Mouse (Mus musculus) thymus, postnatal 4 days (tissue): ENCODE results near the gene Igsf9.

Experiments used
- DNase-seq: peaks from one replicate; pipeline ENCODE4 v3.0.0; 2021

Gene Igsf9

DNA sequence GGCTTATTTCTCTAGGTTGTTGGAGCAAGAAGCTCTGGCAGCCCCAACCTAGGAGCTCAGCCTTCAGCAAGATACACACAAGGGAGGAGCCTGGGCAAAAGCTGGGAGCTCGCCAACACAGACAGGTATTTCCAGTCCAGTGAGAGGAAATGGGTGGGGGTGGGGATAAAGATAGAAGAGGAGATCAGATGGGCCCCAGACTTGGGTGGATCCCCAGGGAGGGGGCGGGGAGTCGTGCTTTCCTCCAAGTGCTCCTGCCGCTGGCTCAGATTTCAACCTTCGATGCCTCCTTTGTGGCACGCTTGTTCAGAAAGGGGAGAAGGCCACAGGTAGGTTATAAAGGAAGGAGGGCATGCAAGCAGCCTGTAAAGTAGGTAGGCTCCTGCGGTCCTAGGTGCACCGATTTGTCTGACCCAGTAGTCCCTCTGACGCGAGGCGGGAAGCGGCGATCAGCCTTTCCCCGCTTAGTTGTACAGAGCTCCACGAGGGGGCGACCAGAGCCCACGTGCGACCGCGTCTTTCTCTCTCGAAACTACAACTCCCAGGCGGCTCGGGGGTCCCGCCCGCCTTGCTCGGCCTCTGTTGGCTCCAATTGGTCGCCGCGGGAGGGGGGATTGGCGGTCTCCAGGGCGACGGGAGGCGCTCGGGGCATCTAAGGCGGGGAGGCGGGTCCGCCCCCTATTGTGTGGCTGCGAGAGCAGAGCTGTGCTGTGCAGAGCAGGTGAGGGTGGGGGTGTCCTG lies at the start of gene Igsf9:
Gene Igsf9 (plus strand): TSS at position 249 of the 741 bp plus-strand sequence.
- peak; percentile 96 for DNase-seq

DNA sequence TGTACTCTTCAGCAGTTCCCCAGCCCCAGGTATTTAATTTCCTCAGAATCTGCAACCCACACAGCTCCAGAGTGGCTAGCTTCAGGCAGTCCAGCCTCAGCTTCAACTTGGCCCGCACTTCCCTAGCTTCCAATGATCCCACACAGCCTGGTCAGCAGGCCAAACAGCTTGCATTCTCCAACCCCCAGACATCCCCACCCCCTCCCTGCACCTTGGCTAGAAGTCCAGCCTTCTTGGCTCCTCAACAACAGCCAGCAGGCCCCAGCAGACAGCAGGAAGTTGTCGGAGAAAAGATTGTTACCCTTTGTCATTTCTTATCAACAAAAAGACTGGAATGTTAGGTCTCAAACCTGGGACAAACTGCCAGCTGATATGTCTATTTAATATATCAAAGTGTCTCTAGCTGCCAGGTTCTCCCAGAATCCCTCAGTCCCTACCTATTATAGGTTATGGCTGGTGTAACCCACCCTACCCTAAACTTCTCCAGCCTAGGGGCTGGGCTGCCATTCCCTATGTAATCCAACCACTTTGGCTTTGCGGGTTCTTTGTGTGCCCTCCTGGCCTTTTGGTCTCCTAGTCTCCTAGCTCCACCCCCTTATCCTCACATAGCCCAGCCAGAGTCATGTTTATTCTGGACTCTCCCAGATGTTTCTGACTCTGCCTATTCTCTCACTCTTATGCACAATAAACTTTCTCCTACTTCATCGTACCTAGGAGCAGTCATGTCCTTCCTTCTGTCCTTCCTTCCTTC lies 49.6 kb upstream of the Igsf9 start:
- DNase-seq, result no peak

DNA sequence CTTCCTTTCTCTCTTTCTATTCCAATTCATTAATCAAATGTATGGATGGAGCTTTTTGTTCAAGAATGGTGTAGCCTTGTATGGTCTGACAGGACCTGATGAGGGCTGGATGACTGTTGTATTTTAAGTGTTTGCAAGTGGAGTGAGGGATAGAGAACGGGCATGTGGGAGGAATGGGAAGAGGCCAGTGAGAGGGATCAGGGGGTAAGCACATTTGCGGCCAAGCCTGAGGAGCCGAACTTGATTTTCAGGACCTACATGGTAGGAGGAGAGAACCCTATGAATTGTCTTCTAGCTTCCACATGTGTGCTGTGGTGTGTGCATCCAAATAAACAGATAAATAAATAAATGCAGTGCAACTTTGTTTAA lies 49.0 kb upstream of the Igsf9 start:
- DNase-seq, result no peak

DNA sequence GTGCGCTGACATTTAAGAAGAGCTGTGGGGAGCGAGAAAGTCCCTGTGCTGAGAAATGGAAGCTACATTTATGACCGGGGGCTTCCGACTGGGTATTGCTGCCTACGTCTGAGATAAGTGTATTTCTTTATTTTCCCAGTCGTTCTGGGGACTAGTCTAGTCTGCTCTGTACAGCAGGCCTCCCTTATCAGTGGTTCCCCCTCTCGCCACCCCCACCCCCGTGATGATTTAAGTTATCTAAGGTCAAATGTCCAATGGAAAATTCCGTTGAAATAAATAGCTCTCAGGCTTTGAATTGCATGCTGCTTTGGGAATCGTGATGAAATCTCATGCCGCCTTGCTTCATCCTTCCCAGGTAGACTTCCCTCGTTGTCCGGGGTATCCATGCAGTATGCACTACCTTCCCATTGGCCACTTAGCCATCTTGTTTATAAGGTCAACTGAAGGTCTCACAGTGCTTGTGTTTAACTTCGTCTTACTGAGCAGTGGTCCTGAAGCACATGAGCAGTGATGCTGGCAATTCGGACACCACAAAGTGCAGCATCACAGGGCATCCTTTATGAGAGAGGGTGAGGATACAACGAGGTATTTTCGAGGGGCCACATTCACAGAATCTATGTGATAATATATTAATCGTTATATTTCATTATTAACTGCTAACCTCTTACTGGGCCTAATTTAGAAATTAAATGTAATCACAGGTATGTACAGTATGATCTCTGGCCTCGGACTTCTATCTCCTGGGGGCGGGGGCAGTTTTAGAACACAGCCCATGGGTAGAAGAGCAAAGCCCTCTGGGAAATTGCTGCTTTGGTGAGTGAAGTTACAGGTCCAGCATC lies 48.4 kb upstream of the Igsf9 start:
- DNase-seq, result no peak

DNA sequence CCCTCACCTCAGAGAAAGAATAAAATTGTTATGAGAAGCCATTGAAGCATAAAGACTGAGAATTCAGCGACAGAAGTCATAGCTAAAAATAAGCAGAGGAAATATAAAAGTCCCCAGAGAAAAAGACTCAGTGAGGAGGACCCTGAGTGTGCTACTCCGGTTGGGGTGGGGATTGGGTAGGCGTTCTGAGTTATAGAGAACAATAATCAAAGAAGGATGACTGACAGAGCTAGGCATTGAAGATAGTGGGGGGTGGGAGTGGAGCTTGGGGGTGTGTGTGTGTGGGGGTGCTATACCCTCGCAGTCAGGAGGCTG lies 47.8 kb upstream of the Igsf9 start:
- no peak for DNase-seq

DNA sequence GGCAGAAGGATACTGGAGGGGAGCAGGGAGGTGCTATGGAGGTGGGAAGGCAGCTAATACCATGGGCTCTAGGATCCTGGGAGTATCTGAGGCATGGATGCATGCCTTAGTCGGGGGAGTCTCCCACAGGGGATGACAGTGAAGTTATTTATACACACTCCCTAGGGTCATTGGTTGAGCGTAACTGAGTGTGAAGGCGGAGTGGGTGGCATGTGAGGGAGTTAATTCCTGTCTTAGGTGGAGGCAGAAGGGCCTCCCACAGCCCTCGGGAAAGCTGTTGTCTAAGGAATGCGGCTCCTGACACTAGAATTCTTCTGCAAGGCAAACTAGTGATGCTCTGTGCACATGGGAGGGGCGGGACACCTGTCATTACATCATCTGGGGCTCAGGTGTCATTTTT lies 44.8 kb upstream of the Igsf9 start:
- DNase-seq, result no peak

DNA sequence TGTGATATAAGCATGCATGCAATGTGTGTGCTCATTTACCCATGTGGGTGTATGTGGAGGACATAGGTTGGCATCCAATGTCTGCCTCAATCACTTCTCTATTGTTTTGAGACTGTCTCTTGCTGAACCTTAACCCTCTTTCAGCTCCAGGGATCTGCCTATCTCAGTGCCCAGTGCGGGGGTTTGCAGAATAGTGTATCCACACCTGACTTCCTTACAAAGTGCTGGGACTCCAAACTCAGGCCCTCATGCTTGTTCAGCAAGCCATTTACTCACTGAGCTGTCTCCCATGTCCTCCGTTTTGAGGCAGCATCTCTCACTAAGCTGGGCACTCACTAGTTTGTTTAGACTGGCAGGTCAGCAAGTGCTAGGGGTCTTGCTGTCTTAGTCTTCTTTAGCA lies 43.0 kb upstream of the Igsf9 start:
- DNase-seq, result no peak

DNA sequence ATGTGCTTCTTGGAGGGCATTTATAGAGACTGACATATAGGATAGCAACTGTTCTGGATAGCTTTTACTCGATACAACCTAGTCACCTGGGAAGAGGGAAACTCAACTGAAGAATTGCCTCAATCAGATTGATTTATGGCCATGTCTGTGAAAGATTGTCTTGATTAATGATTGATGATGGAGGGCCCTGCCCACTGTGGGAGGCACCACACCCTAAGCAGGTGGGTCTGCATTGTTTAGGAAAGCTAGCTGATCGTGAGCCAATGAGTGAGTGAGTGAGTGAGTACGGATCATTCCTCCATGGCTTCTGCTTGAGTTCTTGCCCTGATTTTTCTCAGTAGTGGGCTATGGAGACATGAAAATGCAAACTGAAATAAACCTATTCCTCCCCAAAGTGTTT lies 41.1 kb upstream of the Igsf9 start:
- DNase-seq, result no peak

DNA sequence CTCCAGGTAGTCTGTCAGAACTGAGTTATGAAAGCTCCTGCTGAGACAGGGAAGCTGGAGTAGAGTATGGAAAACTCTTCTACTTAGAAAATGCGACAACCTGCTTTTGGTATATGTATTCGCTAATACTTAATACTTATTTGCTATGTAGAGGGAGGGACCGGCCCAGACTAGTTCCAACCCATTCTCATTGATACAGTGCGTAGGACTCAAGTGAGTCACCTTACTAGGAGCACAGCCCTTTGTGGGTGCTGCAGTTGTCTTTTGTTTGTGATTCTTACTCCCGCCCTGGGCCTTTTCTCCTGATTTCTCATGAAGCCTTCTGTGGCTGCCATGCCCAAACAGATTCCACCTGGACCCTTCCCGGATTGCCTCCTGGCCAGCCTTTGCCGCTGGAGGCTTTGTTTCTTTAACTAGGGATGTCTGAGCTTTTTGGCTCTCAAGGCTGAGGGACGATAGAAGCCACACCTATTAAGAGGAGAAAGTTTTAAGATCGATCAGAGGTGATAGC lies 39.6 kb upstream of the Igsf9 start:
- no peak for DNase-seq

DNA sequence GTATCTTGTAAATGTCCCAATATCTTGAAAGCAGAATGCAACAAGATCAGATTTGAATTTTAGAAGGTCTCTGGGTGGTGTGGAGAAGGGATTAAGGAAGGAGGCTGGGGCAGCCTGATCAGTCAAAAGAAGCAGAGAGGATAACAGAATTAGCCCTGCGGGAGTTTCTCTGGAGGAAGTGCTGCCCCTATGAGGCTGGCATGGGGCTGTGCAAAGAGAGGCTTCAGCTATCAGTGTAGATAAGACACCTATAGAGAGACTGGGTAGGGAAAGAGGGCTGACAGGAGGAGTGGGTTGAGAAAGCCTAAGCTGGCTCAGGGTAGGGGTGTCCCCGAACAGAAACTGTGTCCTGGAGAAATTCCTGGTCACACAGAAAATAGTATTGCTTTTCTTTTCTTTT lies 31.4 kb upstream of the Igsf9 start:
- no peak for DNase-seq

DNA sequence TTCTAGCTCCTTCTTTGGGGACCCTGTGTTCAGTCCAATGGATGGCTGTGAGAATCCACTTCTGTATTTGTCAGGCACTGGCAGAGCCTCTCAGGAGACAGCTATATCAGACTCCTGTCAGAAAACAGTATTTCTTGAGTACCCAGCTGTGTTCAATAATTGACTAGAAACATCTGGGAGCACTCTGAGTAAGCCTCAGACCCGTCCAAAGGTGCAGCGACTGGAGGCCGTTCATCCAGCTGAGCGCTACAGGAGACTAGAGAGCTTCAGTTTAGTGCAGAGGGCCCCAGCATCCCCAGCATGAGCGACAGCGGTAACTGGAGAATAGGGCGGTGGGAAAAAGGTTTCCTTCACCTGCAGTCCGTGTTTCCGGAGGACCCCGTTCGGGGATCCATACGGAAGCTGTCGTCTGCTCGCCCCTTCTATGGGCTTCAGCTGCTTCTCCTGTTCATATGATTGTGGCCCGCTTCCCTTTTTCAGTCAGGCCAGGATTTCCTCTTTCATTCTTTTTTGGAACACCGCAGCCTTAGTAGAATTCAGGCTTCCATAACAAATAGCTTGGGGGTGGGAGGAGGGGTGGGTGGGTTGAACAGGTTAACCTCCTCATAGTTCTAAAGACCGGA lies 30.6 kb upstream of the Igsf9 start:
- no peak for DNase-seq

DNA sequence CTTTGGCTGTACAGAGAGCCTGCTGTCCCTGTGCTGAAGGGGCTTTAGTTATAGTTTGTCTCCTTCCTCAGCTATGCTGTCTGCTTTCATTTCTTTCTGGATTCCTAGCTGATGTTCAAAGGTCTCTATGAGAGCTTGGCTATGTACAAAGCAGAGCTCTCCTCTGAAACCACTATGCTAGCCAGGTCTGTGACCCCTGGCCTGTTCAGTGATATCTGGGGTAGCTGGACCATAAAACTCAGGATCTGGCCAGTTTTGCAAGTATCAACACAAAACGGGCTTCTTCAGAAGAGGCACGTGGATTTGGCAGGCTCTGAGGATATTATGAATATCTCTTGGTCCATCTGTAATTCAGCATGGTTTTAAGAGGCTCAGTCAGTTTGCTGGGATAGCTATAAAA lies 28.7 kb upstream of the Igsf9 start:
- no peak for DNase-seq

DNA sequence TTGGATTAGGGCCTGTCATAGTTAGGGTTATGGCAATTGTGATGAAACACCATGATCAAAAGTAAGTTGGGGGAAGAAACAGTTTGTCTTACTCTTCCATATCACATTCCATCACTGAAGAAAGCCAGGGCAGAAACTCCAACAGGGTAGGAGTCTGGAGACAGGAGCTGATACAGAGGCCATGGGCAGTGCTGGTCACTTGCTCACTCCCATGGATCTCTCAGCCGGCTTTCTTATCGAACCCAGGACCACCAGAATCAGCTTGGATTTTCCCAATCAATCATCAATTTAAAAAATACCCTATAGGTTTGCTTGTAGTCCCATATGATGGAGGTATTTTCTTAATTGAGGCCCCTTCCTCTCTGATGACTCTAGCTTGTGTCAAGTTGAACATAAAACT lies 27.8 kb upstream of the Igsf9 start:
- DNase-seq, result no peak

DNA sequence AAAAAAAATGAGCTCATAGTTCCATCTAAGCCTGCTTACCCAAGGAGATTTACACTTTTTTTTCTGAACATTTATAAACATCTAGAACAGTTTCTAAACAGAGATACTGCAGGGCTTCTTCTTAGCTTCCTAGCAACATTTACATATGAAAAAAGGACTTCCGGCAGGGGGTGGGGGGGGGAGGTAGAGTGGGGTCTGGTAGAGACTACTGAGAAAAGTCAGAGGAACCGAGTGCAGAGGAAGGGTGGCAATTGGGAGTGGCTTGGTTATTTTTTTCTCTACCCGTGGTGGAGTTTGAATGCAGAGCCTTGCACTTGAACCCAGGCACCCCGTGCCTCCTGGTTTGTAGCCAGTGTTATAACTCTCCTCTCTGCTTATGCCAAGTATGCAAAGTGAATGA lies 26.2 kb upstream of the Igsf9 start:
- DNase-seq, result peak; percentile 22

DNA sequence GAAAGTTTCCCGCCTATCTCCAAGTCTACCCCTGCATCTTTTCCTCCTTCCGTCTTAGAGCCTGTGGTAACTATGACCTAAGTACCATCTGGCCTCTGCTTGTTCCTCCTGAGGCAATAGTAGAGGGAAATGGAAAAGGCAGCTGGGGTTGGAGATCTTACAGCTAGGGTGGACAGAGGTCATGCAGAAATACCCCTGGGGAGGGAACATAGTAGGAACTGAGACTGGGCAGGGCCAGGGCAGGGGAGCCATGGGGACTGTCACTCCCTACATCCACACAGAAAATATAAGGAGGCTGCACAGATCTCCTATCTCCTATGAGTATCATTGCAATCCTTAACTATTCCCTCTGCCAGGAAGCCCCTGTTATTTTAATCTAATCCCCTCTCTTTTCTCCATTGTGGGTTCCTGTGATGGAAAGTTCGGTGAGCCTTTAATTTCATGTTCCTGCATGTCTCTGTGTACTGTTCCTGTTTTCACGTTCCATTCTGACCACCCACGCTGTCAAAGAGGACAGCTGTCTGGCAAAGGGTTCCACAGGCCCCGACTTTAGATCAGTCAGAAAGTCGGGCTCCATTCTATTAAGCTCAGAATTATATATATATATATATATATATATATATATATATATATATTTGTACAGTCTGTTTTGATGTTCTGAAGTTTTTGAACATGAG lies 25.4 kb upstream of the Igsf9 start:
- no peak for DNase-seq

DNA sequence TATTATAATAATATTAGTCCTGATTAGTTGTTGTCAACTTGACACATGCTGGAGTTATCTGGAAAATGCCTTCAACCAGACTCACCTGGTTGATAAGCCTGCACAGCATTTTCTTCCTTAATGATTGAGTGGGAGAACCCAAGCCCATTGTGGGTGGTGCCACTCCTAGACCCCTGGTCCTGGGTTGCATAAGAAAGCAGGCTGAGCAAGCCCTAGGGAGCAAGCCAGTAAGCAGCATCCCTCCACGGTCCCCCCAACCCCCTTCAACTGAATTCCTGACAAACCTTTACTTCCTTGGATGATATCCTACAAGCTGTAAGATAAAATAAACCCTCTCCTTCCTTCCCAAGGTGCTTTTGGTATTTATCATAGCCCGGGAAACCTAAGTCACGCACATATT lies 24.4 kb upstream of the Igsf9 start:
- no peak for DNase-seq

DNA sequence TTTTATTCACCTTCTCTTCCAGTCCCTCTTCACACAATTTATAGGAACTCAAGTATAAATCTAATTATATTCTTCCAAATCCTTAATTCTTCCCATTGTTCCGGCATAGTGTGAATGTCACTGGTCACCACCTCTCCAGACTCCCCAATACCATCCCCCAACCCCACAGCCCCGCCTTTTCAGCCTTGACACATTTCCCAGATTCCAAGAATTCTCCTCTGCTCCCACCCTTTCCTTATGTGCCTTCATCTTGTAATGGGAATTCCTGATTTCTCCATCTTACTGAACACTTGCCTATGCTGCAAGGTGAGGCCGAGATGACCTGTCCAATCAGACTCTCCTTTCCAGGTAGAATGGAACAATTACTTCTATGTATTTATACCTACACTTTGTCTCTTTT lies 23.5 kb upstream of the Igsf9 start:
- DNase-seq, result no peak

DNA sequence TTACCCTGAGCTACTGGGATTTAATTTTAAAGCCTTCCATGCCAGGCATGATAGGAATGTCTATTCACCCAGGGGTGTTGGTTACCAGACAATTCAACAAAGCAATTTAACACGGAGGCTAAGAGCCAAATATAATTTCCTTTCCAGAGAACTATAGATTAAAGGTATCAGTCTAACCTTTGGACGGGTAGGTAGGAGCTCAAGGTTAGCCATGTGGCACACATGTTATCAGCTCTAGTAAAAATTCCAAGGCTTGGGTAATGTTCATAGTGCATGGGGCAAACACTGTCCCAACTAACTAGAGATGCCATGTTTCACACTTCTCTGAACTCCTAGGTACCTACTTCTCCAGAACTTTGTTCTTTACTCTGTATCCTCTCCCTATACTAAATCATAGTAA lies 20.0 kb upstream of the Igsf9 start:
- no peak for DNase-seq

DNA sequence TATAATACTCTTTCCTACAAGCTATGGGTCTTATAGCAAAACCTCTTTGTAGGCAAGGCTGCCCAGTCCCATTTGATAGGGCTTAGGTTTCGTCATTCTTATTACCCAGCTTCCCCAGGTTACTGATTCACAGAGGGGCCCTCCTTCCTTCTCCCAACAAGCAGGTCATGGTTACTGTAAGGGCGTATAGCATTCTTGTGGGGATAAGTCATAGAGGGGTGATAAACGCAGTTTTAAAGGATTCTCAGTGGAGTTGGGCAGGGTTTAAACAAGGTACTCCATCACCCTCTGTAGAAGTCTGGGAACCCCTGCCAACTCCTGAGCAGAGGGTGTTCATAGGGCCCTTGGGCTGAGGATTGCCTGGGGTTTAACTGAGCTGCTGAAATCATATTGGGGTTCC lies 19.1 kb upstream of the Igsf9 start:
- no peak for DNase-seq

DNA sequence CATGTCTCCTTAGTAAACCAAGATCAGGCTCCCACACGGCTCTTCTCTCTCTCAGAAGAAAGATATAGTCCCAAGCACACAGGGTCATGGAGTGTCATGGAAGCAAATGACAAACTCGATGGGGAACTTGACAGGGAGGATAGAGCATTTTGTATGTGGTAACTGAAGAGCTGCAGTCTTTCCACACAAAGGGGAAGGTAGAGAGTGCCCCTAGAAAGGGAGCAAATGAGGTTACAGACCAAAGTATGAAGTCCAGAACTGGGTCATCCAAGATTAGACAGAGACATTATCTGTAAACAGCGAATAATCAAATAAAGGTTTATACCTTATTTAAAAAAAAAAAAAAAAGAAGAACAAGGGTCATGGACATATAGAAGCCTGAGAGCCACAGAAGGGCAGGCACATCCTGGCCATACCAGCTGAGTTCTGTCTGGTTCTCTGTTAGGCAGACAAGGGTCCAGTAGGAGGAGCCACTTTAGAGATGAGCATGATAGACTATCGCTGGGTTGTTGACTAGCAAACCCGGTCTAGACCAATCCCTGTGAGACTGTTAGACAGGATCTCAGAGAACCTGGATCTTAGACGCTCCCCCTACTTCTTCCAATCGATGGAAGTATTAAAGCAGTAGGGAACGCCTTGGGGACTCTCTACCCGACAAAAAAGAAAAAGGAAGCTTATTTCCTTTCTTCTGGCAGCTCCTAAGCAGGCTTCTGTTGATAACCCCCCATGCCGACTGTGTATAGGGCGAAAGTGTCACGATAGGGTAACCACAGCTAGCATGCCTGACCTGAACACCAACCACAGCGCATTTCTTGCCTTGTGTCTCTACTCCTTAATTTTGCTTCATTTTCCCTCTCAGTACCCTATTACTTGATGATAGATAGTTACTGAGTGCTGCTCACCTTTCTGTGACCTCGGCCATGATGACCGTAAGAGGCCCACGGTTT lies 17.9 kb upstream of the Igsf9 start:
- no peak for DNase-seq

DNA sequence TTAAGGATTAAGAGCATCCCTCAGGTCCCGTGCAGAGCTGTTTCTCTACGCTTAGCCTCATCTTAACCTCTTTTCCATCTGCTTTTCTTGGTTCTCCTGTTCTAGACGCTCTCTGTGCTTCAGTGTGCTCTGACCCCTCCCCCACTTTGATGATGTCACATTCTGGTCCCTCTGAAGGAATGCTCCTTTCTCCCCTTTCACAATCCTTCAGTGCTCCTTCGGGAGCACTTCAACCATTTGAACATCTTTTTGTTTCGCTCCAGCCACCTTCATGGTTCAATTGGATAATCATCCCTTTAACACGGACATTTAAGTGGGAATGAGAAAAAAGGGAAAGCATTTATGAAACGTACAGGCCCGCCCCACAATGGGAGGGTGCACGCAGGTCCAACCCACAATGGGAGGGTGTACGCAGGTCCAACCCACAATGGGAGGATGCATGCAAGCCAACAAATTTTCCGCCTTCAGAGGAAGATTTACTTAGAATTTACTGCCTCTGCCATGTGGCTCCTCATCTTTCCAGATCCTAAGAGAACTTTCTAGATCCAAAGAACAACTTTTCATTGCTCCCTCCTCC lies 13.2 kb upstream of the Igsf9 start:
- no peak for DNase-seq
